Mouse (Mus musculus): ENCODE data around the gene Rtn1. TPM values are rescaled to one million over a fixed set of nuclear protein-coding genes. Genes with fewer than 3 reads are reported as not detected.

Rtn1 gene
- polyA plus RNA-seq, 1 experiment from 2014 or later, result 84.3 TPM

GRCm38 (mm10) chr12:72366104-72366437 is 42.8 kb downstream of the Rtn1 start:
- no peak for ATAC-seq (ENCODE audit: insufficient number of reproducible peaks, insufficient read depth, low FRiP score, low read depth)
- Histone ChIP-seq H3K9me3 (ENCODE audit: control insufficient read depth, low read depth, low read length) (no peaks in the 10 kb centered on the region), H3K27ac (ENCODE audit: low read length) (no peak overlapping the region), H3K4me1 (ENCODE audit: control insufficient read depth, insufficient read depth, low read length) (no peaks in the 10 kb centered on the region), H3K4me2 (replicated peaks; ENCODE audit: low read depth, low read length) (no peak overlapping the region), H3K27me3 (ENCODE audit: control insufficient read depth, insufficient read depth, low read length) (no peaks in the 10 kb centered on the region), H3K36me3 (ENCODE audit: control insufficient read depth, insufficient read depth, low read length) (no peaks in the 10 kb centered on the region), H3K9ac (replicated peaks; ENCODE audit: low read depth, low read length) (no peak overlapping the region), H3K4me3 (ENCODE audit: low read depth, low read length) (no peak overlapping the region)
- 20% methylated on average over 1 of the region's 2 CpGs for WGBS

- Histone ChIP-seq H3K27ac (ENCODE audit: low read length) (no peak overlapping the region), H3K4me2 (replicated peaks; ENCODE audit: low read depth, low read length) (no peak overlapping the region), H3K4me3 (ENCODE audit: low read depth, low read length) (no peak overlapping the region), H3K9me3 (ENCODE audit: control insufficient read depth, low read depth, low read length) (no peaks in the 10 kb centered on the region), H3K36me3 (ENCODE audit: control insufficient read depth, insufficient read depth, low read length) (no peaks in the 10 kb centered on the region), H3K27me3 (ENCODE audit: control insufficient read depth, insufficient read depth, low read length) (no peaks in the 10 kb centered on the region), H3K9ac (replicated peaks; ENCODE audit: low read depth, low read length) (no peak overlapping the region), H3K4me1 (ENCODE audit: control insufficient read depth, insufficient read depth, low read length) (no peaks in the 10 kb centered on the region)
- 36% methylated on average over 12 of the region's 12 CpGs for WGBS
- ATAC-seq (ENCODE audit: insufficient number of reproducible peaks, insufficient read depth, low FRiP score, low read depth), result no peak
Measured at GRCm38 (mm10) chr12:72365231-72366103, 43.4 kb downstream of the Rtn1 start.

GRCm38 (mm10) chr12:72364543-72364942 is 44.3 kb downstream of the Rtn1 start:
- 87% methylated on average over 5 of the region's 5 CpGs for WGBS
- H3K9me3 ChIP-seq (ENCODE audit: control insufficient read depth, low read depth, low read length), result no peaks in the 10 kb centered on the region
- H3K4me2 ChIP-seq (replicated peaks; ENCODE audit: low read depth, low read length), result no peak overlapping the region
- no peak overlapping the region for H3K4me3 ChIP-seq (ENCODE audit: low read depth, low read length)
- H3K27ac ChIP-seq (ENCODE audit: low read length), result no peak overlapping the region
- ATAC-seq (ENCODE audit: insufficient number of reproducible peaks, insufficient read depth, low FRiP score, low read depth), result no peak
- H3K9ac ChIP-seq (replicated peaks; ENCODE audit: low read depth, low read length), result no peak overlapping the region
- no peaks in the 10 kb centered on the region for H3K36me3 ChIP-seq (ENCODE audit: control insufficient read depth, insufficient read depth, low read length)
- H3K4me1 ChIP-seq (ENCODE audit: control insufficient read depth, insufficient read depth, low read length), result no peaks in the 10 kb centered on the region
- no peaks in the 10 kb centered on the region for H3K27me3 ChIP-seq (ENCODE audit: control insufficient read depth, insufficient read depth, low read length)

GRCm38 (mm10) chr12:72361701-72362354 is 47.0 kb downstream of the Rtn1 start:
- Histone ChIP-seq H3K36me3 (ENCODE audit: control insufficient read depth, insufficient read depth, low read length) (no peaks in the 10 kb centered on the region), H3K27me3 (ENCODE audit: control insufficient read depth, insufficient read depth, low read length) (no peaks in the 10 kb centered on the region), H3K27ac (ENCODE audit: low read length) (no peak overlapping the region), H3K4me2 (replicated peaks; ENCODE audit: low read depth, low read length) (no peak overlapping the region), H3K4me3 (ENCODE audit: low read depth, low read length) (no peak overlapping the region), H3K9ac (replicated peaks; ENCODE audit: low read depth, low read length) (no peak overlapping the region), H3K4me1 (ENCODE audit: control insufficient read depth, insufficient read depth, low read length) (no peaks in the 10 kb centered on the region), H3K9me3 (ENCODE audit: control insufficient read depth, low read depth, low read length) (no peaks in the 10 kb centered on the region)
- WGBS, result 68% methylated on average over 9 of the region's 9 CpGs
- ATAC-seq (ENCODE audit: insufficient number of reproducible peaks, insufficient read depth, low FRiP score, low read depth), result no peak

GRCm38 (mm10) chr12:72360926-72361615 is 47.8 kb downstream of the Rtn1 start:
- Histone ChIP-seq H3K36me3 (ENCODE audit: control insufficient read depth, insufficient read depth, low read length) (no peaks in the 10 kb centered on the region), H3K4me3 (ENCODE audit: low read depth, low read length) (no peak overlapping the region), H3K9me3 (ENCODE audit: control insufficient read depth, low read depth, low read length) (no peaks in the 10 kb centered on the region), H3K4me1 (ENCODE audit: control insufficient read depth, insufficient read depth, low read length) (no peaks in the 10 kb centered on the region), H3K27ac (ENCODE audit: low read length) (no peak overlapping the region), H3K27me3 (ENCODE audit: control insufficient read depth, insufficient read depth, low read length) (no peaks in the 10 kb centered on the region), H3K4me2 (replicated peaks; ENCODE audit: low read depth, low read length) (no peak overlapping the region), H3K9ac (replicated peaks; ENCODE audit: low read depth, low read length) (no peak overlapping the region)
- ATAC-seq (ENCODE audit: insufficient number of reproducible peaks, insufficient read depth, low FRiP score, low read depth), result no peak
- WGBS, result 54% methylated on average over 5 of the region's 5 CpGs

GRCm38 (mm10) chr12:72359903-72360302 is 49.0 kb downstream of the Rtn1 start:
- 41% methylated on average over 3 of the region's 3 CpGs for WGBS
- no peak overlapping the region for H3K4me2 ChIP-seq (replicated peaks; ENCODE audit: low read depth, low read length)
- H3K4me3 ChIP-seq (ENCODE audit: low read depth, low read length), result no peak overlapping the region
- H3K9ac ChIP-seq (replicated peaks; ENCODE audit: low read depth, low read length), result no peak overlapping the region
- no peaks in the 10 kb centered on the region for H3K36me3 ChIP-seq (ENCODE audit: control insufficient read depth, insufficient read depth, low read length)
- no peak overlapping the region for H3K27ac ChIP-seq (ENCODE audit: low read length)
- no peaks in the 10 kb centered on the region for H3K27me3 ChIP-seq (ENCODE audit: control insufficient read depth, insufficient read depth, low read length)
- no peaks in the 10 kb centered on the region for H3K9me3 ChIP-seq (ENCODE audit: control insufficient read depth, low read depth, low read length)
- no peaks in the 10 kb centered on the region for H3K4me1 ChIP-seq (ENCODE audit: control insufficient read depth, insufficient read depth, low read length)
- ATAC-seq (ENCODE audit: insufficient number of reproducible peaks, insufficient read depth, low FRiP score, low read depth), result no peak

GRCm38 (mm10) chr12:72357667-72358420 is 51.0 kb downstream of the Rtn1 start:
- H3K4me1 ChIP-seq (ENCODE audit: control insufficient read depth, insufficient read depth, low read length), result no peaks in the 10 kb centered on the region
- H3K9ac ChIP-seq (replicated peaks; ENCODE audit: low read depth, low read length), result no peak overlapping the region
- H3K4me2 ChIP-seq (replicated peaks; ENCODE audit: low read depth, low read length), result no peak overlapping the region
- H3K9me3 ChIP-seq (ENCODE audit: control insufficient read depth, low read depth, low read length), result no peaks in the 10 kb centered on the region
- H3K4me3 ChIP-seq (ENCODE audit: low read depth, low read length), result no peak overlapping the region
- no peaks in the 10 kb centered on the region for H3K36me3 ChIP-seq (ENCODE audit: control insufficient read depth, insufficient read depth, low read length)
- ATAC-seq (ENCODE audit: insufficient number of reproducible peaks, insufficient read depth, low FRiP score, low read depth), result no peak
- 40% methylated on average over 11 of the region's 11 CpGs for WGBS
- H3K27ac ChIP-seq (ENCODE audit: low read length), result no peak overlapping the region
- H3K27me3 ChIP-seq (ENCODE audit: control insufficient read depth, insufficient read depth, low read length), result no peaks in the 10 kb centered on the region

GRCm38 (mm10) chr12:72354241-72354640 is 54.6 kb downstream of the Rtn1 start:
- no peaks in the 10 kb centered on the region for H3K27me3 ChIP-seq (ENCODE audit: control insufficient read depth, insufficient read depth, low read length)
- no peak overlapping the region for H3K27ac ChIP-seq (ENCODE audit: low read length)
- no peak overlapping the region for H3K4me2 ChIP-seq (replicated peaks; ENCODE audit: low read depth, low read length)
- H3K9me3 ChIP-seq (ENCODE audit: control insufficient read depth, low read depth, low read length), result no peaks in the 10 kb centered on the region
- no peak overlapping the region for H3K9ac ChIP-seq (replicated peaks; ENCODE audit: low read depth, low read length)
- no peak for ATAC-seq (ENCODE audit: insufficient number of reproducible peaks, insufficient read depth, low FRiP score, low read depth)
- H3K4me1 ChIP-seq (ENCODE audit: control insufficient read depth, insufficient read depth, low read length), result no peaks in the 10 kb centered on the region
- H3K4me3 ChIP-seq (ENCODE audit: low read depth, low read length), result no peak overlapping the region
- no peaks in the 10 kb centered on the region for H3K36me3 ChIP-seq (ENCODE audit: control insufficient read depth, insufficient read depth, low read length)
- WGBS, result 97% methylated on average over 1 of the region's 1 CpGs

Data from stomach, embryonic 14.5 days (tissue).